Mouse (Mus musculus) kidney, postnatal 0 days (tissue): ENCODE data around the gene Mapkap1. TPM values are rescaled to one million over a fixed set of nuclear protein-coding genes. Genes with fewer than 3 reads are reported as not detected.

Experiments used
- ATAC-seq: fragments of 200-750 bp; cut with Nextera tagmentation; replicated peaks from 2 replicates; pipeline ENCODE4 v1.8.0; 2017; ENCODE audit warnings: low read depth, moderate number of reproducible peaks, moderate TSS enrichment, moderate library complexity; ENCODE audit not compliant: low FRiP score
- DNase-seq: peaks from one replicate; pipeline ENCODE4 v3.0.0-alpha.2; 2016; ENCODE audit warnings: low spot score
- H3K27ac ChIP-seq: fragments of 300-500 bp; sonication (generic); 2 replicates; pipeline ENCODE4 v1.5.1; 2014; ENCODE audit warnings: mild to moderate bottlenecking
- H3K27me3 ChIP-seq: fragments of 300-500 bp; sonication (generic); 2 replicates; pipeline ENCODE4 v1.6.1; 2014; ENCODE audit warnings: low read length, mixed read lengths; ENCODE audit not compliant: insufficient read depth
- H3K36me3 ChIP-seq: fragments of 300-500 bp; sonication (generic); 2 replicates; pipeline ENCODE4 v1.6.1; 2014; ENCODE audit warnings: low read length, mixed read lengths; ENCODE audit not compliant: insufficient read depth
- H3K4me1 ChIP-seq: fragments of 300-500 bp; sonication (generic); replicated peaks from 2 replicates; pipeline ENCODE4 v1.6.1; 2014; ENCODE audit warnings: antibody characterized with exemption, low read length, mixed read lengths; ENCODE audit not compliant: insufficient read depth
- H3K4me2 ChIP-seq: fragments of 300-500 bp; sonication (generic); 2 replicates; pipeline ENCODE4 v1.6.1; 2014; ENCODE audit warnings: mild to moderate bottlenecking, low read length, moderate library complexity, mixed read lengths
- H3K4me3 ChIP-seq: fragments of 300-500 bp; sonication (generic); replicated peaks from 2 replicates; pipeline ENCODE4 v1.5.1; 2014; ENCODE audit warnings: low read depth, low read length
- H3K9ac ChIP-seq: fragments of 300-500 bp; sonication (generic); 2 replicates; pipeline ENCODE4 v1.6.1; 2014; ENCODE audit warnings: low read depth, low read length
- H3K9me3 ChIP-seq: fragments of 300-500 bp; sonication (generic); replicated peaks from 2 replicates; pipeline ENCODE4 v1.6.1; 2016; ENCODE audit warnings: low read length, inconsistent platforms, mixed read lengths
- CTCF ChIP-seq: IDR thresholded peaks from 2 replicates; pipeline ENCODE4 v1.5.1; 2016; ENCODE audit warnings: antibody characterized with exemption, low read depth, mild to moderate bottlenecking, moderate library complexity
- WGBS: fragments of 180-500 bp; shearing (Covaris S2); extraction: QIAGEN DNeasy Blood & Tissue Kit; methylation state at CpG from one replicate; pipeline ENCODE4 v1.1.7; 2014; 5-methylcytosine and 5-hydroxymethylcytosine counted together
- polyA plus RNA-seq: library from polyadenylated mRNA; unstranded; fragments of >200 nt; fragmentation: Nextera tagmentation; extraction: Ambion mirVana; gene quantifications from 2 replicates; pipeline ENCODE4 v1.2.1, GENCODE M21; 2015

Mapkap1 gene
- polyA plus RNA-seq, 1 experiment from 2014 or later = 92.3 TPM

DNA sequence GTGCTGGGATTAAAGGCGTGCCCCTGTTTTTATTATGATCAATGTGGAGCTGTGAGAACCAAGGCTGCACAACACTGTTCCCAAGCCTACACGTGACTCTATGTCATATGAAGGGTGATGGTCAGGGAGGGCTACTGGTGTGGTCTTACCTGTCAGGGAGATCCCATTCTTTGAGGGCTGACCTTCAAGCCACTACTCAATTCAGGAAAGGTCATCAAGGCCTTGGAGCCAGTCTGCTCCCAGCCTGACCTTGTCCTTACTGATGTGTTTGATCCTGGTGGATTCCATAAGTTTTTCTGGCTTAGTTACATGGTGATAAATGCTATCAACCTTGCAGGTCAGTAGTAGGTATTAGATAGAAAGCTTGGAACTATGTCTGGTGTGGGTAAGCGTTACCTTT, 114.8 kb downstream of the Mapkap1 start:
- TF ChIP-seq CTCF = no peak
- Histone ChIP-seq H3K27ac (no peak overlapping the region), H3K9me3 (no peaks in the 10 kb centered on the region), H3K27me3 (no peaks in the 10 kb centered on the region), H3K9ac (no peak overlapping the region), H3K4me1 (no peaks in the 10 kb centered on the region), H3K4me2 (no peak overlapping the region), H3K36me3 (no peaks in the 10 kb centered on the region), H3K4me3 (no peak overlapping the region)
- WGBS = 86% methylated on average over 3 of the region's 3 CpGs
- DNase-seq = no peak
- no peak for ATAC-seq

DNA sequence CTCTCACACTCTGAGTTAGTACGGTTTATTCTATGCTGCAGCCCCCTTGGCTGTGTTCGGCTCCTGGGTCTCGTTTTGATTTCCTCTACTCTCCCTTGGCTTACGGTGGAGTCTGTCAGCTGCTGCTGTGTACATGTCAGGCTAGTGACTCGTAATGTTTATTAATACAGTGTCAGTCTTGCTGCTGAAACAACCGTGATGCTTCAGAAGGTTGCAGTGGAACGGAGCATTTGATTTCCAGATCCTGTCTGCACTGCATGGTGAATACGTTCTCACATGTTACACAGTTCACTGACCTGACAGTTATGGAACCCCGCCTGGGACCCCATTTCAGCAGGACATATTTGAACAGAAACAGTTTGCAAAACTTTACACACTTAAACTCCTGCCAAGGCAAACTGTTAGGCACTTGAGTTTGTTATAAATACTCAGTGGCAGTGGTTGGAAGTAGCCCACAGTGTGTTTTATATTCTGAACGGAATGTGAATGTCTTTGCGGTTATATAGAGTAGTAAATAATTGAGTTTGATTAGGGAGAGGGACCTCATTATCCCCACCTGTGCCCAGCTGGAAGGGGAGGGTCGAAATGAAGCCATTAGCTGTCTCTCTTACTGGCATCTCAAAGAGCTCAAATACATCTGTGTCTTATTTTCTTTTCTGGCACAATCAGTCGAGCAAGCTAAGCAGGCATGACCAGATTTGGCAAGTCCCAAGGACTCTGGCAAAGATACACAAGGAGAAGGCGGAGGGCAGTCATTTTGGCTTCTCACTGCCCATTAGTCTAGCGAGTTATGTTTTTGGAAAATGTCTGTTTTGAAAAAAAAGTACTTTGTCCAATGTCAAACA, 120.2 kb downstream of the Mapkap1 start:
- DNase-seq = peak; percentile 28
- Histone ChIP-seq H3K27ac (no peak overlapping the region), H3K9ac (no peak overlapping the region)

DNA sequence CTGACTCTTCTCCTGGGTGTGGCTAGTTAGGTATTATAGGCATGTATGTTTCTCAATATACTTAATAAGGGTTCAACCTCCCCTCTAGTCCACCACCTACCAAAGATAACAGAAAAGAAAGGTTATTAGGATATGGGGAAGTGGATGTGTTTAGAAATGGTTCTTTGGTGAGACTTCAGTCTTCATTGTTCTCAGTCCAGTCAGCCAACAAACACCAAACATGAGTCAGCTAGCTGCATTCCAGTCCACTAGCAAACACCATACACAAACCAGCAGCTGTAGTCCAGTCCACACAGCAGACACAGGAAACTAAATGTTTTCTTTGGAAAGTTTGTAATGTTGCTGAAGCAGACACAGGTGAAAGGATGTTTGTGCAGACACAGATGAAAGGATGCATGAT, 121.9 kb downstream of the Mapkap1 start:
- no peak overlapping the region for H3K27ac ChIP-seq
- H3K4me3 ChIP-seq = no peak overlapping the region
- no peaks in the 10 kb centered on the region for H3K9me3 ChIP-seq
- TF ChIP-seq CTCF = no peak
- no peak overlapping the region for H3K9ac ChIP-seq
- H3K36me3 ChIP-seq = no peaks in the 10 kb centered on the region
- ATAC-seq = no peak
- no peak overlapping the region for H3K4me2 ChIP-seq
- H3K27me3 ChIP-seq = no peaks in the 10 kb centered on the region
- 0 out of 2 replicates have a peak, but pooled peaks cover 3% of the 10 kb centered on the region for H3K4me1 ChIP-seq
- DNase-seq = no peak

More for the DNA sequence above, 120.2 kb downstream of the Mapkap1 start:
- Histone ChIP-seq H3K4me2 (no peak overlapping the region), H3K27me3 (no peaks in the 10 kb centered on the region), H3K9me3 (no peaks in the 10 kb centered on the region), H3K4me3 (no peak overlapping the region), H3K36me3 (no peaks in the 10 kb centered on the region), H3K4me1 (0 out of 2 replicates have a peak, but pooled peaks cover 3% of the 10 kb centered on the region)
- TF ChIP-seq CTCF = no peak
- no peak for ATAC-seq
- 38% methylated on average over 15 of the region's 15 CpGs for WGBS

DNA sequence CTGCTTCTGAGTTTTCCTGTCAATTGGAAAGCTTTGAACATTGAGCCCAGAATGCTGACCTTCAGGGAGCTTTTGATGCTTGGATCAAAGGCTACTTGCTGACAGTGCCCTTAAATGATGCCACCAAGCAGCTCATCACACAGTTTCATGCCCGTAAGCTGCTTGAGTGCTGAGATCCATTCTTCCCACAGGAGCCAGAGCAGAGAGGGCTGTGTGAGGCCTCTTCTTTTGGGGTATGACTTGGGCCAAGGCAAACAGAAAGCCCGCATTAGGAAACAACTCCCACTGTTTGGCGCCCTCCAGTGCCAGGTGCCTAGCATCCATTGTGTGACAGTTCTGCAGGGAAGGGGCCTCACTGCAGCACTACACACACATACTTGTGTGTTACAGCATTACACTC, 123.5 kb downstream of the Mapkap1 start:
- H3K4me1 ChIP-seq = 0 out of 2 replicates have a peak, but pooled peaks cover 3% of the 10 kb centered on the region
- no peak for DNase-seq
- H3K9ac ChIP-seq = no peak overlapping the region
- TF ChIP-seq CTCF = peak; percentile 53
- no peak overlapping the region for H3K4me2 ChIP-seq
- 65% methylated on average over 3 of the region's 3 CpGs for WGBS
- no peaks in the 10 kb centered on the region for H3K9me3 ChIP-seq
- no peak overlapping the region for H3K4me3 ChIP-seq
- H3K27ac ChIP-seq = no peak overlapping the region
- no peaks in the 10 kb centered on the region for H3K27me3 ChIP-seq
- ATAC-seq = no peak
- no peaks in the 10 kb centered on the region for H3K36me3 ChIP-seq

DNA sequence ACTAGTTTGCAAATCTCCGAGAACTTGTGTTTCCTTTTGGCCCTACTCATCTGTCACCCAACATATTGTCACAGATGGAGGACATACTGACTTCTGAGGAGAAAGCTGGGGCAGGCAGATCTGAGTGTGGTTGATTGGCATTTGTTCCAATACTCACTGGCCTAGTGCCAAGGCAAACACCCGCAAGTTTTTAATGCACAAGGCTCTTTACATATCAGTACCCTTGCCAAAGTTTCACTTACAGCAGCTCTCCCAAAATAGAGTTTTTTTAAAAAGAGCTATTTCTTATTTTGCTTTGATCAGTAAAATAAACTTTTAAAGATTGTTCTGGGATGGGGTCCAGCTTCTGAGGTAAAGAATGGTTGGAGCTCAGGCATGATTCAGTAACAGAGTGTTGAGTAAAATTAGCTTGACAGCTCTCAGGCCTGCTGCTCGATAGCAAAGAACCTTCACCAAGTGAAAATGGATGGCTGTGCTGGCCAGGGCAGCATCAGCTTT, 125.3 kb downstream of the Mapkap1 start:
- Histone ChIP-seq H3K9ac (no peak overlapping the region), H3K36me3 (no peaks in the 10 kb centered on the region), H3K27me3 (no peaks in the 10 kb centered on the region), H3K4me1 (0 out of 2 replicates have a peak, but pooled peaks cover 3% of the 10 kb centered on the region), H3K27ac (no peak overlapping the region), H3K4me3 (no peak overlapping the region), H3K4me2 (no peak overlapping the region), H3K9me3 (no peaks in the 10 kb centered on the region)
- ATAC-seq = no peak
- TF ChIP-seq CTCF = no peak
- DNase-seq = peak; percentile 56
- WGBS = 47% methylated on average over 3 of the region's 3 CpGs

DNA sequence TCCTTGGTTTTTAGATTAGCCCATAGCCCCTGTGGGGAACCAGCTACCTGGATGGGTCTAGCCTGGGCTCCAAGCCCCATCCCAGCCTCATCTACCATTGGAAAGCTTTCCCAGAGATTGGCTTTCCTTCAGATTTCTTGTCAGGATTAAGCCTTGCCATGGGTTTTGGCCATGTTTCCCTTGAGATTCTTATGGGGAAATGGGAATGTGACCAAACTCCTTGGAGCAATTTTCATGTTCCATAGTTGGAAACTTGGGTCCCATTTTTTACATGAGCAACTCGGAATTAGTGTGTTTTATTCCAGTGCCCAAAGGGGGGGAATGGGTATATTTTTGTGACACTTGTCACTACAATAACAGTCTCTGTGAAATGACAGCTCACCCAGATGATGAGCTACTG, 125.8 kb downstream of the Mapkap1 start:
- H3K36me3 ChIP-seq = no peaks in the 10 kb centered on the region
- no peaks in the 10 kb centered on the region for H3K9me3 ChIP-seq
- 84% methylated on average over 1 of the region's 1 CpGs for WGBS
- DNase-seq (no peak), ATAC-seq (no peak)
- no peak overlapping the region for H3K4me2 ChIP-seq
- H3K4me3 ChIP-seq = no peak overlapping the region
- no peak for TF ChIP-seq CTCF
- no peak overlapping the region for H3K27ac ChIP-seq
- 0 out of 2 replicates have a peak, but pooled peaks cover 3% of the 10 kb centered on the region for H3K4me1 ChIP-seq
- H3K9ac ChIP-seq = no peak overlapping the region
- no peaks in the 10 kb centered on the region for H3K27me3 ChIP-seq
